Mouse (Mus musculus): ENCODE results near the gene Ugt1a6b.

Ugt1a6b gene

DNA sequence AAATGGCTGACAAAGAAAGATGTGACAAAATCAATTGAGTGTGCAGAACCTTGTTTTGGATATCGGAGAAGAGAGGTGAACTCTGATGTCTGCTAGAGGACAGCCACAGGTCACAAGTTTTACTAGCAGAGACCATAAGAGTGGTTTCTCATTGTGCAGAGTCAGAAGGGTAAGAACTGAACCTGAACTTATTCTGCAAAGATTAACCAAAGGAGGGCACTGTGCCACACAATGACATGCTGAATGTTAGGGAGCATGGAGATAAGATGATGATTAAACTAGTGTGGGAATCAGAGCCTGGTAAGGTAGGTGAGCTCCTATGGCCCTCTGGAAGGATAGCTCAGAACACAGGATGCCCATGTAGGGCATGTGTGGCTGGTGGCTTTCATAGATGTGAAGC is 92.6 kb downstream of the Ugt1a6b start:
- in situ Hi-C loops (cut with MboI, MseI), result loop anchor here (25.0 kb wide), 3 partner anchors 317 to 1717 kb away; partner anchors contain the start of gene Glrp1

DNA sequence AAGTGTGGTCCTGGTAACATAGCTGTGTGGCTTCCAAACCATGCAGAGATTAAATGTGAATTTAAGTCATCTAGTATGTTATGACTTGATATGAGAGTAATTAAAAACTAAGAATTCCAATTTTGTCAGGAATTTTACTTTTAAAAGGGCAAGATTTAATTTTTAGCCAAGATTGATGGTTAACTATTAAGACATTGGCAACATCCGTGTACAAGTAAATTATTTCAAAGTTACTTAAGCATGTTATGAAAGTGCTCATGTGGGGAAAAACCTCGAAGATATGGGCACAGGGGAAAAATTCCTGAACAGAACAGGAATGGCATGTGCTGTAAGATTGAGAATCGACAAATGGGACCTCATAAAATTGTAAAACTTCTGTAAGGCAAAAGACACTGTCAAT is 94.4 kb downstream of the Ugt1a6b start:
- in situ Hi-C loops (cut with MboI, MseI), result loop anchor here (25.0 kb wide), 3 partner anchors 315 to 1715 kb away; partner anchors contain the start of gene Glrp1

DNA sequence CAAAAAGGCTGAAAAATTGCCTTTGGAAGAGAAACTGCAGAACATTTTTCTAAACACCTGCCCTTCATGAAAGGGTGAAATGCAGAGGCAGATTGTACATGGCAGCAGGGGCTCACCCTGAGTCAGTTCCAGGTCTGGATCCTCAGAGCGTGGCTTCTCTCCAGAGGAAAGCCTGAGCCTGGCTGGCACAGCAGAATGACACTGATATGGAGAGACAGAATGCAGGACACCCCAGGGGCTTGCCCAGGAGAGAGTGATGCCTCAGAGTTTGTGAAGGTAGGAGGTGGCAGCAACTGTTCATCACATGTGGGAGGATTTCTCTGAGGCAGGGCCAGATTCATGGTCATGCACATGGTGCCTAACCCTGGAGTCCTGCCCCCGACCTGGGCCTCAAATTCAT is 96.9 kb downstream of the Ugt1a6b start:
- in situ Hi-C loops (cut with MboI, MseI), result loop anchor here (10.0 to 25.0 kb wide), 4 partner anchors 105 to 1712 kb away; partner anchors contain the start of genes Glrp1 and Ugt1a7c

DNA sequence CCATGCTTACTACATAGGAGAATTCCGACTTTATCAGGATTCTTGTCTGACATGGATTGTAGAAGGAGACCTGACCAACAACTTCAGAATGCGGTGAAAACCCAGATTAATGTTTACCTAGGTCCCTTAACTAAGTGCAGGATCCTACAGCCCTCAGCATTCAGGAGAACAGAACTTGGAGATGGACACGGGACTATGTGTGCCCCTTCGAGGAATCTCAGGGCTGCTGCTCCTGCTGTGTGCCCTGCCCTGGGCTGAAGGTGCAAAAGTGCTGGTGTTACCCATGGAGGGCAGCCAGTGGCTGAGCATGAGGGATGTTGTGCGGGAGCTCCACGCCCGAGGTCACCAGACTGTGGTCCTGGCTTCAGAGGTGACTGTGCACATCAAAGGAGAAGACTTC is 97.4 kb downstream of the Ugt1a6b start, which contains the start of gene Ugt1a2:
Ugt1a2 (plus strand) TSS at position 146 of the 400 bp plus-strand sequence.
- in situ Hi-C loops (cut with MboI, MseI), result loop anchor here (10.0 kb wide), 1 partner anchor 106 kb away; the partner anchor contains the start of gene Ugt1a7c

DNA sequence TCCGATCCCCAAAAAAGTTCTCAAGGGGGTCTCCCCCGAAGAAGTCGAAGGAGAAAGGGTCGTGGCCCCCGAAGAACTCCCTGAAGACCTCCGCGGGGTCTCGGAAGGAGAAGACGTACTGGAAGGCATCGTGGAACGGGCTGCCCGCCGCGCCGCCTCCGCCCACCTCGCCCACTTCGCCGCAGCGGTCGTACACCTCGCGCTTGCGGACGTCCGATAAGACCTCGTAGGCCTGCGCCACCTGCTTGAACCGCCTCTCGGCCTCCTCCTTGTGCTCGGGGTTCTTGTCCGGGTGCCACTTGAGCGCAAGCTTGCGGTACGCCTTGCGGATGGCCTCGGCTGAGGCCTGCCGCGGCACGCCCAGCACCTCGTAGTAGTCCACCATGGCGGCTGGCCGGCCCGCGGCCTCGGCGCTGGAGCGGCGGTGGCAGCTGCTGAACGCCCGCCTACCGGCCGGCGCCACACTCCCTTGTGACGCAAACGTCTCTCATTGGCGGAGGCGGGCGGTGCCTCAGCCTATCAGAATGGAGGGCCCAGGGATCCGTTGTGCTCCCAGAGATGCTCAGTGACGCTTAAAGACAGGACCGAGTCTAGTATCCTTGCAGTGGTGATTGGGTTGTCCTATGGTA is 102.4 kb downstream of the Ugt1a6b start, which contains the start of gene Dnajb3:
Dnajb3 (minus strand) TSS at position 489 of the 629 bp plus-strand sequence.
- in situ Hi-C loops (cut with MboI, MseI), result loop anchor here (5.0 to 10.0 kb wide), 2 partner anchors 111 to 633 kb away; partner anchors contain the start of genes Ngef and Ugt1a7c

DNA sequence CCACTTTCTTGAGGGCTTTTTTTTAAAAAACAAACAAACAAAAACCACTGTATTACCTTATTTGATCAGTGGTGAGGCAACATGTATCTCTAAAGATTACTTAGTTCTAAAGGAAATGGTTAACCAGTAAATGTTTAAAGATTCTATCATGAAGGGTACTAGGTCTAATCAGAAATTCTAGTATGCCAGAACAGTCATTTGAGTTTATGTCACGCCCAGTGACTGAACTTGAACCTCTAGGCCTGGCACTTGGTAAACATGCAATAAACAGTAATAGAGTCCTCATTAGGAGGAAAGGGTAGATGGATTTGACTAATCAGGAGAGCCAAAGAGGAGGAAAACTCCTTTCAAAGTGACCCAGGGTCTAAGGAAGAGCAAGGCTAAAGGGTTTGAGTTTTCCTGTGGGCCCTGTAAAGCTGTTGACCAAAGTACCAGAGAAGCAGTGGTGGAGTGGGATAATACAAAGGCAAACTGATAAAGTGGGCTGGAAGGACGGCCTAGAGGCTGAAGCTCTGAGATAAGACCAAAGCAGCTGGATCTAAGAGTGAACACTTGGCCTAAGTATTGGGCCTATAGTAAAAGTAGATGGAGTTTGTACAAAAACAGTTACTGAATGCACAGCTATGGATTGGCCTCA is 103.9 kb downstream of the Ugt1a6b start:
- in situ Hi-C loops (cut with MboI, MseI), result loop anchor here (5.0 to 10.0 kb wide), 2 partner anchors 112 to 635 kb away; partner anchors contain the start of genes Ngef and Ugt1a7c

DNA sequence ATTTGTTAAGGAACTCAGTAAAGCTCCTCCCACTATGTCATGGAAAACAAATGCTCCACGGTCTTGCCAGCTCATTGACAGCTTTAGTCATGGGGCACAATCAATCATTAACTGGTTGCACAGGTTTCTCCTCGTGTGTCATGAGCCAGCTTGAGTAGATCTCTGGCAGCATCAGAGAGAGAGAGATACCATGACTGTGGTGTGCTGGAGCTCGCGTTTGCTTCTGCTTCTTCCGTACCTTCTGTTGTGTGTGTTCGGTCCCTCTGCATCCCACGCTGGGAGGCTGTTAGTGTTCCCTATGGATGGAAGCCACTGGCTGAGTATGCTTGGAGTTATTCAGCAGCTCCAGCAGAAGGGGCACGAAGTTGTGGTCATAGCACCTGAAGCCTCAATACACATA is 108.8 kb downstream of the Ugt1a6b start, which contains the start of gene Ugt1a1:
Ugt1a1 (plus strand) TSS at position 148 of the 400 bp plus-strand sequence.
- in situ Hi-C loops (cut with MboI, MseI), result no loop called here

DNA sequence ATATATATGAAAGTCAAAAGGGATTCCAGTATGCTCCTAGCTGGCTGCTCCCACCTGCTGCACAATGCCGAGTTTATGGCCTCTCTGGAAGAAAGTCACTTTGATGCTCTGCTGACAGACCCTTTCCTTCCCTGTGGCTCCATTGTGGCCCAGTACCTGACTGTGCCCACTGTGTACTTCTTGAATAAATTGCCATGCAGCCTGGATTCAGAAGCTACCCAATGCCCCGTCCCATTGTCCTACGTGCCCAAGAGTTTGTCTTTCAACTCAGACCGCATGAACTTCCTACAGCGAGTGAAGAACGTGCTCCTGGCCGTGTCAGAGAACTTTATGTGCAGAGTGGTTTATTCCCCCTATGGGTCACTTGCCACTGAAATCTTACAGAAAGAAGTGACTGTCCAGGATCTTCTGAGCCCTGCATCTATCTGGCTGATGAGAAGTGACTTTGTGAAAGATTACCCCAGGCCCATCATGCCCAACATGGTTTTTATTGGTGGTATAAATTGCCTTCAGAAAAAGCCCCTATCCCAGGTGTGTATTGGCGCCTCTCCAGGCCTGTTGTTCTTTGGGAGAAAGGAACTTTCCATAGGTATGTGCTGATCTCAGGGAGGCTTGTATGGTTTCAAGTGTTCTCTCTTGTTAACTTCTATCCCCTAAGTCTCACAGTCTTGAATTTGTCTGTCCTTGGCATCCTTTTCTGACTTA is 109.4 kb downstream of the Ugt1a6b start:
- in situ Hi-C loops (cut with MboI, MseI), result no loop called here

DNA sequence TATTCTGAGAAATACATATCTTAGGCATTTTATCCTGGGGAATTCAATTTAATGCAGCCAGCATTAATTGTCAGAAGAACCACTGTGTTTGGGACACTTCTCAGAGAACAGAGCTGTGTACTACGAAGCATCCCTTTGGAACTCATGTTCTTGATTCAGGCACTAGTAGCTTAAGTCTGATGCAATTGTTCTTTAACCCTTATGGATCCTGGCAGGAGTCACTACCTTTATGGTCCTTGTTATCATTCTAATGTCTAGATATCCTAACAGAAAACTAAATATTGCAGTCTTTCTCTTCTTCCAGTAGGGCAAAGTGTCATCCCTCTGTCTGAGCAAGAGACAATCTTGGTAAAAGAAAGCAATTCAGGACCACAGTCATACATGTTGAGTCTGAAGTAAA is 110.0 kb downstream of the Ugt1a6b start:
- in situ Hi-C loops (cut with MboI, MseI), result no loop called here

DNA sequence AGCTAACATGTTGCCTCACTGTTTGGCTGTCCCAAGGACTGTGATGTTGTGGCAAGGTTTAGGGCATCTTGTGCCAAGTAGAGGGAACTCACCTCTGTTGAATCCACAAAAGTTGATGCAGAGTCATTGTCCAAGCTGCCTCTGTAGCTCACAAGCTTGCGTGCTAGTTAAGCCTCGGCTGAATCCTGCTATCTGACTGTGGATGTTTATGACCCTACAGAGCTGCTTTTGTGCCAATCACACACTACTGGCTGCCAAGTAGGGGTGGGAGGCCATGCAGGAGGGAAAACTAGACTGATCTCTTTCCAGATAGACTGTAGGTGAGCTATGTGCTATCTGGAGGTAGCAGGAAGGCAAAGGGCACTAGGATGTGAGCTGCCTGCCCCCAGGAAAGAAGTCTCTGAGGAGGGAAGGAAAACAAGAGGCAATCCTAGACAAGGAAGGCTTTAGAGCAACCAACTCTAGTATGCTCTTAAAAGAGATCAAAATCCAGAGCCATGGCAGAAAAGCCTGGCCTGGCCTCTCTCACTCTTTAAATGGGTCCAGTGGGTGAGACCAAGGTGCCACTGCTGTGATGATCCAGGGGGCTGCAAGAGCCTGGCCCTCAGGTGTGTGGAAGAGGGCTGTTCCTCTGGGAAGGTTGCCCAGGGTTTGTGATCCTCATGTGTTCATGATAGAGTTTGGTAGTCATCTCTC is 110.9 kb downstream of the Ugt1a6b start:
- in situ Hi-C loops (cut with MboI, MseI), result no loop called here

DNA sequence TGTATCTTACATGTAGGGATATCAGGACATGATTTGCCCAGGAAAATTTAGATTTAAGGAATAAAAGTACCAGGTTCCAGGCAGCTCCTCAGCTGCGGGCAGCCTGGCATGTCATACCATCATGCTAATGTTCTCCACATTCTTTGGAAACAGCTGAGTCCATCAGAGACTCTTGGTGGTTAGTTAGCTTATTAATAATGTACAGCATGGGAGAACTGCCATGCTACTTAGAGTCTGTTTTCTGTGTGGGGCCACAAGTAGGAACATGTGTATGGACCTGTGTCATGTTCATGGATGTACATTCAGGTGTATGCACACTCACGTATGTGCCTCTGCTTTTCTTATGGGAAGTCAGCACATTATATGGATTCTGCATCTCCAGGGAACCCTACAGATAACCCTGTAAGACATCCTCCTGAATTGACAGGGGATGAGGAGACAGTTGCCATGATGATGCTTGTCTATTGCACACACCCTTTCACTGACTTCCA is 111.5 kb downstream of the Ugt1a6b start:
- in situ Hi-C loops (cut with MboI, MseI), result no loop called here

DNA sequence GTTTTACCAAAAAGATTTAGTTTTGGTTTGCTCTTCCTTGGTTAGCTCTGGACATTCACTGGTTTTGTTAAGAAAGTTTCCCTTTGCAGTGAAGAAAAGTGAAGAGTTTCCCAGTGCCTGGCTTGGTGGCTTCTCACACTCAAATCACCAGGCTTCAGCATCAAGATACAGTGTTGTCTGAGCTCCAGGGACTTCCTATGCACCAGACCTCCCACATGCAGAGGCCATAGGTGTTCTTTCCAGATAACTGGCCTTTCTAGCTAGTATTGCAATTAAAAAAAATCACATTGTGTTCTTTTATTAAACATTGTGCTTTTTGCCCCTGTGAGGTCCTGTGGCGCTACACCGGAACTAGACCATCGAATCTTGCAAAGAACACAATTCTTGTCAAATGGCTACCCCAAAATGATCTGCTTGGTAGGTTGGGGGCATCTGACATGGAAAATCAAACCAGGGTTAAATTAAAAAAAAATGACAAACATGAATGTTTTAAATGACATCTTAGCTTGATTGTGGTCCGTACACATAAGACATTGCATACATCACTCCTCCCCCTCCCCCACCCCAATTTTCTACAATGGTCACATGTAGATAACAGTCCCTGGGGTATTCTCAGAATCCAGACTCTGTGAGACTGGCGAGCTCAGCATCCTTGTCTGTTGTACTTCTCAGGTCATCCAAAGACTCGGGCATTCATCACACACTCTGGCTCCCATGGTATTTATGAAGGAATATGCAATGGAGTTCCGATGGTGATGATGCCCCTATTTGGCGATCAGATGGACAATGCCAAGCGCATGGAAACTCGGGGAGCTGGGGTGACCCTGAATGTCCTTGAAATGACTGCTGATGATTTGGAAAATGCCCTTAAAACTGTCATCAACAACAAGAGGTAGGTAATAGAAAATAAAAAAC is 112.7 kb downstream of the Ugt1a6b start:
- in situ Hi-C loops (cut with MboI, MseI), result no loop called here

DNA sequence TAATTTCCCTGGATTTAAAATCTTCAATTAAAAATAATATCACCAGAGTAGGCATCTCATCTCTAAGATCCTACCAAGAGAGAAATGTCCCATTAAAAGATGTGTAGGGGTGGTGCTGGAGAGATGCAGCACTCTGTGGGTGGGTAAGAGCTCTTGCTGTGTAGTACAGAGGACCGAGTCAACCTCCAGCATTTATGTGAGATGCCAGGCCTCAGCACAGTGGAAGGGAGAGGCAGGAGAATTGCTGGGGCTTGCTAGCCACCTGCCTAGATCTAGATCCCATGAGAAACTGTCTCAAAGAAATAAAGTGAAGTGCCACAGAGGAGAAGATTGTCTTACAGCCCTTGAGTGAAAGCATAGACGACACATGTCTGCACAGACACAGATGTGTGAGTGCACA is 113.5 kb downstream of the Ugt1a6b start:
- in situ Hi-C loops (cut with MboI, MseI), result no loop called here

DNA sequence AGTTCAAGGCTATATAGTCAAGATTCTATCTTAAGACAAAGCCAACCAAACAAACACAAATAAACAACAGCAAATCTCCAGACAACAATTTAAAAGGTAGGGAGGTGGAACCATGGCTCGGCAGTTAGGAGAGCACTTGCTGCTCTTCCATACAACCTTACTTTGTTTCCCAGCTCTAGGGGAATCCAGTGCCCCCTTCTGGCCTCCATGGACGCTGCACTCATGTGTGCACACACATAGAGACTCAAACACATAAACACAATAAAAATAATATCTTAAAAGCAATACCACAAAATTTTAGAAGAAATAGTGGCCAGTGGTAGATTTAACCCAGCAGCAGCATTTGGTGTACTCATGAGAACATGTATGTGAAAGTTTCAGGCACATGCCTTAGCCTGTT is 114.1 kb downstream of the Ugt1a6b start:
- in situ Hi-C loops (cut with MboI, MseI), result no loop called here

DNA sequence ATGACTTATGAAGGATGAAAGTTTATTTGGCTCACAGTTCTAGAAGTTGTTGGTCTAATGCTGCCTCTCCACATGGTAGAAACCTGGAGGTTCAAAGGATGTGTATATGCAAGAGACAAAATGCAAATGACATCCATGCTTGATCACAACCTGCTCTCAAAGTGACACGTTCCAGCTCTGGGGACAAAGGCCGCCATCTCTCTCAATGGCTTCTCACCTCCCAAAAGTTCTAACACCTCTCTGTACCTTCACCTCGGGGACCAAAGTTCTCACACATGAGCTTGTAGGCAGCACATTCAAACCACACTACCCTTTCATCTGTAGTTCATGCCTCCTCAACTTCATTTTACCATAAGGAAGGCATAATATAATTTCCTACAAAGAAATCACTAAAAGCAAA is 114.5 kb downstream of the Ugt1a6b start:
- in situ Hi-C loops (cut with MboI, MseI), result no loop called here

DNA sequence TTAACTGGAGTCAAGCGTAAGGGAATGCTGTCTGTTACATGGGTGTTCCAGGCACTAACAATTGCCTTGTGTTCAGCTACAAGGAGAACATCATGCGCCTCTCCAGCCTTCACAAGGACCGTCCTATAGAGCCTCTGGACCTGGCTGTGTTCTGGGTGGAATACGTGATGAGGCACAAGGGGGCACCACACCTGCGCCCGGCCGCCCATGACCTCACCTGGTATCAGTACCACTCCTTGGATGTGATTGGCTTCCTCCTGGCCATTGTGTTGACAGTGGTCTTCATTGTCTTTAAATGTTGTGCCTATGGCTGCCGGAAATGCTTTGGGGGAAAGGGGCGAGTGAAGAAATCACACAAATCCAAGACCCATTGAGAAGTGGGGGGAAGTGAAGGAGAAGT is 115.0 kb downstream of the Ugt1a6b start:
- in situ Hi-C loops (cut with MboI, MseI), result no loop called here

DNA sequence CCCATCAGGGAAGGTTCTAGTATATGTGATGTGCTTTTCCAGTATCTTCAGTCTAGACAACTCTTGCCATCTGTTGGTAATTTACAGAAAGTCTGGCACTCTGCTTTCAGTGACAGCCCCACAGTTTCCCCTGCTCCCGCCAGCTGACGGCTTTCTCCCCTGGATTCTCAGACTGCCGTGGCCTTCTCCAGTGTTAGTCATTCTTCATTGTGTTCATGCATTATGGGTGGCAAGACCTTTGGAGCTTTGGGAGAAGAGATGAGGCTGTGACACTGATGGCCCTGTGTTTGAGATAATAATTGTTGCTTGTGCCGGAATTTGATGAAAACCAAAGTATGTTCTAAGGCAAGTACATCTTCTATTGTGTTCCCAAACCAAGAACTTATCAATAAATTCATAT is 115.5 kb downstream of the Ugt1a6b start:
- in situ Hi-C loops (cut with MboI, MseI), result no loop called here

DNA sequence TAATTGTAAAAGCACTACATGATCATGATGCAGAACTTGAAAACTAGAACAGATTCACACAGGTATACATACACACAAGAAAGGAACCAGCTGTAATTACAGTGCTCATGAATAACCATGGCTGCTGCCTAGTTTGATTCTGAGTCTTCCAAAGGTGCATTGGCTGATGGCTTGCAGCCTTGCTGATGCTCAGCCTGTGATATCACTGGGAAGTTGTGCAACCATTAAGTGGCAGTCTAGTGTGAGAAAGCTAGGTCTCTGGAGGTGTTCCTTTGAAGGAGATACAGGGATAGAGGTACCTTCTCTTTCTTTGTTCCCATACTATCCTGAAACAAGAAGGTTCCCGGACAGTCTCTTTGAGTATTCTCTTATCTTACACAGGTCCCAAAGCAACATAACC is 116.0 kb downstream of the Ugt1a6b start:
- in situ Hi-C loops (cut with MboI, MseI), result no loop called here

DNA sequence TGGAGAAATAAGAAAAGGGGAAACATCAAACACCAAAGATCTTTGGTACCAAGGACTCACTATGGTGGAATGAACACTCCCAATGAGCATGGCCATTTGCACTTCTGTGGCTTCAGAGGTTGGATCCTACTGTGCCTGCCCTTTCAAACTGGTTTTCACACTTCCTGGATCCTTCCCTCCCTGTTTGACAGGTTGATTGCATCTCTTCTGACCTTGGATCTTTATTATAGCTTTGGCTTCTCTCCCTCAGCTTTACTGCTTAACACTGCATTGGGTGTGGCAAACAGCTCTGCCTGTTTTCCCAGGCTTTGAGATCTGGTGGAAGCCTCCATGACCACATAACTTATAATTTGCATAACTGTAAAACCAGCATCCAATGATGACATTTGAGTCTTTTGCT is 117.3 kb downstream of the Ugt1a6b start:
- in situ Hi-C loops (cut with MboI, MseI), result no loop called here

DNA sequence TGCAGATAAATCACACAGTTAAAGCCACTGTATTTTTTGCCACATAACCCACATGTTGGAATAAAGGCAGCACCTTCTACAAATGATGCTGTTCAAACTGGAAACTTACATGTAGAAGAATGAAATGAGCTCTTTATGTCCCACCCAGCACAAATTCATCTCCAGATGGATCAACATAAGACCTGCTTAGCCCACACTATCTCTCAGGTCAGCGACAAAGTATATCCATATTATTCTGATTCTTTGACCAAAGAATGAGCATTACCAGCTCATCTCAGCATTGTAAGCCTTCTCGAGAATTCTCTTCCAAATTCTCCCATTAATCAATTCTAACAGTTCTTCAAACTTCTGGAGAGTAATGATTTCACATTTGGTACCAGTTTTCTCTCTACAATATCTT is 119.2 kb downstream of the Ugt1a6b start:
- in situ Hi-C loops (cut with MboI, MseI), result no loop called here
